Mouse (Mus musculus) liver, embryonic 11.5 days (tissue): ENCODE measurements around the gene Gm11639. TPM values are rescaled to one million over a fixed set of nuclear protein-coding genes. Genes with fewer than 3 reads are reported as not detected.

Source experiments
- ATAC-seq: fragments of 200-750 bp; cut with Nextera tagmentation; replicated peaks from 2 replicates; pipeline ENCODE4 v1.8.0; 2017; ENCODE audit warnings: moderate number of reproducible peaks, mild to moderate bottlenecking, moderate TSS enrichment, moderate library complexity; ENCODE audit not compliant: low FRiP score
- DNase-seq: peaks from one replicate; pipeline ENCODE4 v3.0.0-alpha.2; 2017; ENCODE audit warnings: low spot score
- H3K27ac ChIP-seq: fragments of 300-500 bp; sonication (generic); 2 replicates; pipeline ENCODE4 v1.5.1; 2014; ENCODE audit warnings: mild to moderate bottlenecking, low read depth, low read length, control low read depth
- H3K27me3 ChIP-seq: fragments of 300-500 bp; sonication (generic); replicated peaks from 2 replicates; pipeline ENCODE4 v1.6.1; 2014; ENCODE audit warnings: low read length, mixed read lengths; ENCODE audit not compliant: control insufficient read depth, insufficient read depth
- H3K36me3 ChIP-seq: fragments of 300-500 bp; sonication (generic); 2 replicates; pipeline ENCODE4 v1.6.1; 2014; ENCODE audit warnings: mild to moderate bottlenecking, low read length, moderate library complexity, mixed read lengths; ENCODE audit not compliant: control insufficient read depth, insufficient read depth
- H3K4me1 ChIP-seq: fragments of 300-500 bp; sonication (generic); replicated peaks from 2 replicates; pipeline ENCODE4 v1.6.1; 2014; ENCODE audit warnings: low read length, mixed read lengths; ENCODE audit not compliant: control insufficient read depth, insufficient read depth
- H3K4me2 ChIP-seq: fragments of 300-500 bp; sonication (generic); 2 replicates; pipeline ENCODE4 v1.6.1; 2014; ENCODE audit warnings: mild to moderate bottlenecking, control low read depth, moderate library complexity
- H3K4me3 ChIP-seq: fragments of 300-500 bp; sonication (generic); 2 replicates; pipeline ENCODE4 v1.5.1; 2014; ENCODE audit warnings: low read depth, low read length, control low read depth
- H3K9ac ChIP-seq: fragments of 300-500 bp; sonication (generic); 2 replicates; pipeline ENCODE4 v1.6.1; 2014; ENCODE audit warnings: low read depth, low read length, control low read depth
- H3K9me3 ChIP-seq: fragments of 300-500 bp; sonication (generic); 2 replicates; pipeline ENCODE4 v1.6.1; 2016; ENCODE audit warnings: low read length, inconsistent platforms, mixed read lengths; ENCODE audit not compliant: control insufficient read depth
- WGBS: fragments of 180-500 bp; shearing (Covaris S2); extraction: QIAGEN DNeasy Blood & Tissue Kit; methylation state at CpG from one replicate; pipeline ENCODE4 v1.1.7; 2014; 5-methylcytosine and 5-hydroxymethylcytosine counted together
- polyA plus RNA-seq: library from polyadenylated mRNA; unstranded; fragments of >200 nt; fragmentation: Nextera tagmentation; extraction: Ambion mirVana; gene quantifications from 2 replicates; pipeline ENCODE4 v1.2.1, GENCODE M21; 2014

The Gm11639 gene
- polyA plus RNA-seq: 0.04 and 0.05 TPM in 2 replicates

DNA sequence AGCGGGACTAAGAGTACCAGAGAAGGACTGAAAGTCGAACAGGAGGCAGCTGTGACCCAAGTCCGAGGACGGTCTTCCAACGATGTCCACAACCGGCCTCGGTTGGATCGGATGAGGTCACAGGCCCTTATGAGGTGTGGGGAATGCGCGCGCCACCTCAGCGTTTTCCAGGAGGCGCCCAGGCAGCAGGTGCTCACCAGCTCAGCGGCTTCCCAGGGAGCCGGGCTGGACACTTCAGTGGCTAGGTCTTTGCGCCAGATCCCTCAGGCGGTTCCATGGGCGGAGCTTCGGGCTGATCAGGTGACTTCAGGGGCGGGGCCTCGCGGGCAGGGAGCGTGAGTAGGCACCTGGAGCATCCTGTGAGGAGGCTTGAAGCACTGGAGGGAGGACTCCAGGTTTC is at the start of gene Gm11639:
Gene Gm11639, plus strand, starts transcription at position 160 of the 400 bp plus-strand sequence.
- Histone ChIP-seq H3K9ac (no peak within 1 kb of the TSS), H3K27ac (no peak within 1 kb of the TSS), H3K27me3 (no peaks in the 10 kb centered on the region), H3K4me2 (peak within 1 kb of the TSS; percentile 52), H3K36me3 (no peaks in the 10 kb centered on the region), H3K9me3 (no peaks in the 10 kb centered on the region), H3K4me3 (no peak within 1 kb of the TSS; the same call in 1 of the 2 replicates), H3K4me1 (no peaks in the 10 kb centered on the region)
- ATAC-seq (peak; percentile 61), DNase-seq (no peak)
- WGBS: 24% methylated on average over 23 of the region's 23 CpGs

DNA sequence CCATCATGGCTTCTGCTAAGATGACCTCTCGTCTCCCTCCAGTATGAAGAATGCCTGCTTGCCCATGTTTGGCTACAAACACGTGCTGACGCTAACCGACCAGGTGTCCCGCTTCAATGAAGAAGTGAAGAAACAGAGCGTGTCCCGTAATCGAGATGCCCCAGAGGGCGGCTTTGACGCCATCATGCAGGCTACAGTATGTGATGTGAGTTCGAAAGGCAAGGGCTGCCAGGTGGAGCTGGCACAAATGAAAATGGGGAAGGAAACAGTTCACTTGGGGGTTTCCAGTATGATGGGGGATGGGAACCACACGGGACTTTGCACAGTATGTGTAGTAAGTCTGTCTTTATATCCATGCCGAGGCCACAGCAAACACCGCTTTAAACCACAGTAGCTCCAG is 48.5 kb upstream of the Gm11639 start:
- no peaks in the 10 kb centered on the region for H3K9me3 ChIP-seq

DNA sequence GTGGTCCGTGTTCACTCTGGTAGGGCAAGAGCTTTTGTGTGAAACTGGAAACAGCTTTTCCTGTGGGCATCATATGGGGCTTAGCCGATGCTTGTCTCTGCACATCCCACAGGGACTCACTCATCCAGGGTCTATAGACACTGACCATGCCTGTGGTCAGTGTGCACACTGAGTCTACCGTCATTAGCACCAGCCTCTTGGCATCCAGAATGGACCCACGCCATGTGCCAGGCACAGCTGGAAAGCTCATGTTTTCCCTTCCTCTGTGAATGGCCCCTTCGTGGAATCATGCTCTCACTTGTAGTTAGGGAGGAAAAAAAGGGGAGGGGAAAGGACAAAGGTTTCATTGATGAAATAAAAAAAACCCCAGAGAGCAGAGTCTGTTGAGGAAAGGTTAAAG is 47.5 kb upstream of the Gm11639 start:
- H3K27me3 ChIP-seq: no peaks in the 10 kb centered on the region
- H3K4me1 ChIP-seq: no peaks in the 10 kb centered on the region
- H3K36me3 ChIP-seq: no peaks in the 10 kb centered on the region
- no peak overlapping the region for H3K9ac ChIP-seq
- no peak overlapping the region for H3K27ac ChIP-seq
- no peak overlapping the region for H3K4me2 ChIP-seq
- no peaks in the 10 kb centered on the region for H3K9me3 ChIP-seq
- ATAC-seq (no peak), DNase-seq (no peak)
- H3K4me3 ChIP-seq: no peak overlapping the region
- WGBS: 81% methylated on average over 5 of the region's 5 CpGs

More for the DNA sequence above, 48.5 kb upstream of the Gm11639 start:
- DNase-seq (no peak), ATAC-seq (no peak)
- Histone ChIP-seq H3K4me1 (no peaks in the 10 kb centered on the region), H3K9ac (no peak overlapping the region), H3K27ac (no peak overlapping the region), H3K4me2 (no peak overlapping the region), H3K27me3 (no peaks in the 10 kb centered on the region), H3K36me3 (no peaks in the 10 kb centered on the region), H3K4me3 (no peak overlapping the region)
- 84% methylated on average over 14 of the region's 14 CpGs for WGBS

DNA sequence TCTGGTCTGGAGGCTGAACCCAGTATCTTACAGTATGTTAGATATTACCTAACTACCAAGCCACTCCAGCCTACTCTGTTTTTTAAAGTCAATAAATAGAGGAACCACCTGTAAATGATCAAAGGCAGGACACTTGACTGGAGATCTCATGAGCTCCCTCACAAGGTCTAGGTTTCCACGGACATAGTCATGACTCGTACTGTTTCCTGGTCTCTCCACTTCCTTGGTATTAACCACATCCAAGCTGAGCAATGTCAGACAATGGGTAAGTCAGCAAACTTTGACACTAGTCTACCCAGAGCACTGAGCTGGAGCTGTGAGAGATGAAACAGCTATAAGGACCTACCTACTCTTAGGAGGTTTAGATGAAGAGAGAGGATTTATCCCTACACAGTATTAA is 46.6 kb upstream of the Gm11639 start:
- Histone ChIP-seq H3K27ac (no peak overlapping the region), H3K36me3 (no peaks in the 10 kb centered on the region), H3K4me3 (no peak overlapping the region), H3K4me2 (no peak overlapping the region), H3K4me1 (no peaks in the 10 kb centered on the region), H3K9me3 (no peaks in the 10 kb centered on the region), H3K27me3 (no peaks in the 10 kb centered on the region), H3K9ac (no peak overlapping the region)
- DNase-seq (no peak), ATAC-seq (no peak)
- WGBS: 64% methylated on average over 2 of the region's 2 CpGs

DNA sequence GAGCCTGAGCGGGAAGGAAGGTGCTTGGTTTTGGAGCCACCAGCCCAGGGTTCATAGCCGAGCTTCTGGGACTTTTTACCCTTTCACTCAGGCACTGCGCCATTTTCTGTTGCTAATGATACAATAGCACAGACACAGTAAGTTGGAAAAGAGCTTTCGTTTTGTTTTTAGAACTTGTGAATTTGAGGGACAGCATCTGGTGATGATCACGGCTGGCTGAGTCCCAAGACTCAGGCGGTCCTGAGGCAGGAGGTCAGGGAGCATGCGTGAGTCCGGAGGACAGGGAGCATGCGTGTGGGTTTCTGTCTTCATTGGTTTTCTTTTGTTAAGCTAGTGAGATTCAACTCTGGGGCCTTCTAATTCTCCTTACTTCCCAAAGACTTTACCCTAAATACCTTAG is 45.9 kb upstream of the Gm11639 start:
- WGBS: 87% methylated on average over 9 of the region's 9 CpGs
- H3K9ac ChIP-seq: no peak overlapping the region
- H3K27me3 ChIP-seq: no peaks in the 10 kb centered on the region
- ATAC-seq (no peak), DNase-seq (no peak)
- H3K4me2 ChIP-seq: no peak overlapping the region
- no peaks in the 10 kb centered on the region for H3K36me3 ChIP-seq
- no peak overlapping the region for H3K4me3 ChIP-seq
- H3K27ac ChIP-seq: no peak overlapping the region
- H3K9me3 ChIP-seq: no peaks in the 10 kb centered on the region
- no peaks in the 10 kb centered on the region for H3K4me1 ChIP-seq

DNA sequence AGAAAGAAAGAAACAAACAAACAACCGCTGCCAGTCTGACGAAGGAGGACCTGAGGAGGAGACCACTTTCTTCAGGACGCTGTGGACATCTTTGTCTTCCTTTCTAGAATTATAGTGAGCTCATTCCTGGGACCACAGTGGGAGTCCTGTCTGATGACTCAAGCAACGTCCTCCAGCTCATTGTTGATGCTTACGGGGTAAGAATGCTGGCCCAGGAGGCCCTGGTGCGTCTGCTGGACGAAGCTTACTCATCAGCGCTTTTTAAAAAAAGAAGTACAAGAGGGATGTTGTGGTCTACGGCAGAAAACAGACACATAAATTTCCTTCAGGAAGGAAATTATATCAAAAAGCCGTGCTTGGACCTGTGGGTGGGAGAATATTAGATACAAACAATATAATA is 44.6 kb upstream of the Gm11639 start:
- Histone ChIP-seq H3K27ac (no peak overlapping the region), H3K4me2 (no peak overlapping the region), H3K36me3 (no peaks in the 10 kb centered on the region), H3K4me1 (no peaks in the 10 kb centered on the region), H3K9ac (no peak overlapping the region), H3K9me3 (no peaks in the 10 kb centered on the region), H3K27me3 (no peaks in the 10 kb centered on the region), H3K4me3 (no peak overlapping the region)
- WGBS: 79% methylated on average over 10 of the region's 10 CpGs
- no peak for DNase-seq
- ATAC-seq: no peak

DNA sequence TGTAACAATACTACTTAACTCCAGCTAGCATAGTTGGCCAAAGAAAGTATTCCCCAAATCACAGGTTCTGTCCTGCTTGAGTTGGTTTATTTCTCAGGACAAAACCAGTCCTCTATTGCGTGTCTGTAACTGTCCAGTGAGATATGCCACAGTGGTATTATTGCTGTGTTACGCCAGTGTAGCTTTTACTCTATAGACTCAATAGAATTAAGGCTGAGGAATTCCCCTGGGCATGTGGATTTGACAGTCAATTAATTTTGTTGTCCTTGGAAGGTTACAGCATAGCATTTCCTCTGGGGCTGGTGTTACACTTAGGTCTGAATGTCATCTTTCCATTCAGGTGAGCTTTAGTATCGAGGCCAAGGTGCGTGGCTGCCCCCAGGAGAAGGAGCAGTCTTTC is 42.3 kb upstream of the Gm11639 start:
- H3K36me3 ChIP-seq: no peaks in the 10 kb centered on the region
- no peaks in the 10 kb centered on the region for H3K9me3 ChIP-seq
- no peak overlapping the region for H3K4me3 ChIP-seq
- no peak overlapping the region for H3K4me2 ChIP-seq
- no peak for DNase-seq
- H3K27ac ChIP-seq: no peak overlapping the region
- no peak for ATAC-seq
- H3K9ac ChIP-seq: no peak overlapping the region
- no peaks in the 10 kb centered on the region for H3K4me1 ChIP-seq
- WGBS: 82% methylated on average over 4 of the region's 4 CpGs
- H3K27me3 ChIP-seq: no peaks in the 10 kb centered on the region

DNA sequence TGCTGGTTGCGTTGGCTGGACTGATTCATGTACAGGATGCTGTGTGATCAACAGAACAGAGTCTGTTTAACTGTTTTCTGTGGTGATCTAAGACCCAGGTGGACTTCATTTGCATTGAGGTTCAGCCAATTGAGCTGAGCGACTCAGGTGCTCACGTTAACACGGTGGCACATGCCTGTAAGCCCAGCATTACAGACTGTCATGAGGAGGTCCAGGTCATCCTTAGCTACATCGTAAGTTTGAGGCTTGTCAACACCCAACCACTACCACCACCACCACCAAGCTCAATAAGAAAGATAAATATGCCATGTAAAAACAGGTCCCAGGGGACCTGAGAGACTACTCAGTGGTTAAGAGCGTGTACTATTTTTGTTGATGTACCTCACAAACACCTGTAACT is 40.1 kb upstream of the Gm11639 start:
- 91% methylated on average over 6 of the region's 6 CpGs for WGBS
- no peak overlapping the region for H3K4me2 ChIP-seq
- no peaks in the 10 kb centered on the region for H3K9me3 ChIP-seq
- H3K27ac ChIP-seq: no peak overlapping the region
- DNase-seq (no peak), ATAC-seq (no peak)
- no peaks in the 10 kb centered on the region for H3K36me3 ChIP-seq
- H3K4me3 ChIP-seq: no peak overlapping the region
- H3K4me1 ChIP-seq: no peaks in the 10 kb centered on the region
- no peaks in the 10 kb centered on the region for H3K27me3 ChIP-seq
- H3K9ac ChIP-seq: no peak overlapping the region

DNA sequence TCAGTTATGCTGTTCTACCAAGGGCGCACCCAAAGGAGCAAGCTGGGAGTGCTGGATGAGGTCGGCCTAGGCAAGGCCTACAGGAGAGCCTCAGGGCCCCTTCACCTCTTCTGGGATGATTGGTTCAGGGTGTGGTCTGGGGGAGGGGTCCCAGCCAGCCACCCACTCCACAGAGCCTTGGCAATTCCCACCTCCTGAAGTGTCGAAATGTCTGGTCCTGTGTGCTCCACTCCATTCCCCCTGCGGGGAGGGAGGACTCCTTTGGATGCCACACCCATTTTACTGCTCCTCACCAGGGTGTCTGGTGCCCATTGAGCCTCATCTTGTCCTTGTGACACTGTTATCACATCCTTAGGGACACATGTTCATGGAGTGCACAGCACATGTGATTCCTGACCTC is 39.3 kb upstream of the Gm11639 start:
- H3K27ac ChIP-seq: no peak overlapping the region
- no peak overlapping the region for H3K4me2 ChIP-seq
- ATAC-seq (peak; percentile 36; the same call in 1 of the 2 replicates), DNase-seq (no peak)
- H3K27me3 ChIP-seq: no peaks in the 10 kb centered on the region
- no peaks in the 10 kb centered on the region for H3K4me1 ChIP-seq
- H3K4me3 ChIP-seq: no peak overlapping the region
- H3K36me3 ChIP-seq: no peaks in the 10 kb centered on the region
- H3K9ac ChIP-seq: no peak overlapping the region
- H3K9me3 ChIP-seq: no peaks in the 10 kb centered on the region
- WGBS: 80% methylated on average over 4 of the region's 4 CpGs
